Mouse (Mus musculus) bone marrow, adult 2 months (tissue): ENCODE results near the gene Apbb2.

Experiments used
- CTCF ChIP-seq: fragments of 200-500 bp; IDR thresholded peaks from 2 replicates; pipeline ENCODE4 v1.5.1; 2011; ENCODE audit warnings: low read length, control low read depth; ENCODE audit not compliant: control insufficient read depth, insufficient read depth
- POLR2A ChIP-seq: fragments of 200-500 bp; IDR thresholded peaks from 2 replicates; pipeline ENCODE4 v1.6.1; 2011; ENCODE audit warnings: low read depth, mild to moderate bottlenecking, control low read depth, low read length, borderline replicate concordance; ENCODE audit not compliant: control insufficient read depth

GRCm38 (mm10) chr5:66350611-66351010 is 268.0 kb downstream of the Apbb2 start:
- TF ChIP-seq POLR2A = no peak
- TF ChIP-seq CTCF = no peak
